Mouse (Mus musculus) intestine, embryonic 15.5 days (tissue): ENCODE results near the gene Dda1. TPM values are rescaled to one million over a fixed set of nuclear protein-coding genes. Genes with fewer than 3 reads are reported as not detected.

ENCODE experiments used
- ATAC-seq: fragments of 200-750 bp; cut with Nextera tagmentation; 2 replicates; pipeline ENCODE4 v1.8.0; 2017; ENCODE audit warnings: moderate TSS enrichment, moderate library complexity
- H3K27ac ChIP-seq: fragments of 300-500 bp; sonication (generic); 2 replicates; pipeline ENCODE4 v1.5.1; 2015; ENCODE audit warnings: mild to moderate bottlenecking, inconsistent platforms
- H3K27me3 ChIP-seq: fragments of 300-500 bp; sonication (generic); replicated peaks from 2 replicates; pipeline ENCODE4 v1.6.1; 2015; ENCODE audit warnings: inconsistent platforms
- H3K36me3 ChIP-seq: fragments of 300-500 bp; sonication (generic); 2 replicates; pipeline ENCODE4 v1.6.1; 2015; ENCODE audit warnings: inconsistent platforms
- H3K4me1 ChIP-seq: fragments of 300-500 bp; sonication (generic); replicated peaks from 2 replicates; pipeline ENCODE4 v1.6.1; 2015; ENCODE audit warnings: inconsistent platforms
- H3K4me2 ChIP-seq: fragments of 300-500 bp; sonication (generic); replicated peaks from 2 replicates; pipeline ENCODE4 v1.6.1; 2015; ENCODE audit warnings: mild to moderate bottlenecking, inconsistent platforms
- H3K4me3 ChIP-seq: fragments of 300-500 bp; sonication (generic); replicated peaks from 2 replicates; pipeline ENCODE4 v1.5.1; 2015; ENCODE audit warnings: inconsistent platforms
- H3K9ac ChIP-seq: fragments of 300-500 bp; sonication (generic); 2 replicates; pipeline ENCODE4 v1.6.1; 2015; ENCODE audit warnings: inconsistent platforms
- H3K9me3 ChIP-seq: fragments of 300-500 bp; sonication (generic); 2 replicates; pipeline ENCODE4 v1.6.1; 2016; ENCODE audit warnings: inconsistent platforms
- WGBS: fragments of 180-500 bp; shearing (Covaris S2); methylation state at CpG from one replicate; pipeline ENCODE4 v1.1.7; 2015; 5-methylcytosine and 5-hydroxymethylcytosine counted together
- polyA plus RNA-seq: library from polyadenylated mRNA; unstranded; fragments of >200 nt; fragmentation: Nextera tagmentation; extraction: Ambion mirVana; gene quantifications from 2 replicates; pipeline ENCODE4 v1.2.1, GENCODE M21; 2015

Dda1 gene
- polyA plus RNA-seq, 1 experiment from 2014 or later, result 91.3 TPM

- peak within 1 kb of the TSS; percentile 37 for H3K4me2 ChIP-seq
- H3K4me1 ChIP-seq, result peaks cover 13% of the 10 kb centered on the region
- peak within 1 kb of the TSS; percentile 28; the same call in 1 of the 2 replicates for H3K27ac ChIP-seq
- H3K9me3 ChIP-seq, result no peaks in the 10 kb centered on the region
- 12% methylated on average over 46 of the region's 46 CpGs for WGBS
- peaks cover 11% of the 10 kb centered on the region for H3K27me3 ChIP-seq
- H3K4me3 ChIP-seq, result 0 out of 2 replicates have a peak within 1 kb of the TSS, but pooled peaks have one; percentile 7
- H3K9ac ChIP-seq, result peak within 1 kb of the TSS; percentile 1; the same call in 1 of the 2 replicates
- no peaks in the 10 kb centered on the region for H3K36me3 ChIP-seq
- no peak for ATAC-seq
Measured at GRCm38 (mm10) chr8:71525226-71526050, 56.4 kb downstream of the Dda1 start, which contains the start of gene Ccdc194. Ccdc194 (minus strand) TSS chr8:71525711.

Other genes with a start within 250 kb of the Dda1 start
- gene Myo9b, start 196.5 kb upstream of the Dda1 start, polyA plus RNA-seq, result 15.4 and 19.5 TPM in 2 replicates
- 44.5 and 51.6 TPM in 2 replicates for gene Haus8, start 196.3 kb upstream of the Dda1 start, polyA plus RNA-seq
- gene Use1, start 102.4 kb upstream of the Dda1 start, polyA plus RNA-seq, result 93.5 and 93.8 TPM in 2 replicates
- gene Ocel1, start 97.9 kb upstream of the Dda1 start, polyA plus RNA-seq, result 6.7 and 7.9 TPM in 2 replicates
- 81.1 and 85.7 TPM in 2 replicates for gene Nr2f6, start 87.2 kb upstream of the Dda1 start, polyA plus RNA-seq
- 8.8 and 10.8 TPM in 2 replicates for gene Ushbp1, start 73.4 kb upstream of the Dda1 start, polyA plus RNA-seq
- gene Babam1, start 72.3 kb upstream of the Dda1 start, polyA plus RNA-seq, result 97.8 and 99.8 TPM in 2 replicates
- 31.6 and 41.6 TPM in 2 replicates for gene Ankle1, start 63.2 kb upstream of the Dda1 start, polyA plus RNA-seq
- 34.6 and 37.5 TPM in 2 replicates for gene Abhd8, start 5.5 kb upstream of the Dda1 start, polyA plus RNA-seq
- gene Mrpl34, start 4.2 kb upstream of the Dda1 start, polyA plus RNA-seq, result 199 and 214 TPM in 2 replicates
- 1.4 TPM in 2 replicates for gene Ano8, start 16.8 kb downstream of the Dda1 start, polyA plus RNA-seq
- gene Gtpbp3, start 18.9 kb downstream of the Dda1 start, polyA plus RNA-seq, result 13.6 and 16.3 TPM in 2 replicates
- 76.8 and 79.2 TPM in 2 replicates for gene Plvap, start 42.6 kb downstream of the Dda1 start, polyA plus RNA-seq
- gene Ccdc194, start 56.5 kb downstream of the Dda1 start, polyA plus RNA-seq, result 0.32 and 0.43 TPM in 2 replicates
- gene Bst2, start 68.3 kb downstream of the Dda1 start, polyA plus RNA-seq, result 43.0 and 45.5 TPM in 2 replicates
- 103 and 115 TPM in 2 replicates for gene Mvb12a, start 73.7 kb downstream of the Dda1 start, polyA plus RNA-seq
- 2.1 and 2.8 TPM in 2 replicates for gene Tmem221, start 89.7 kb downstream of the Dda1 start, polyA plus RNA-seq
- 0.06 TPM in 1 of 2 replicates, not detected in the other for gene Nxnl1, start 97.4 kb downstream of the Dda1 start, polyA plus RNA-seq
- gene Slc27a1, start 99.7 kb downstream of the Dda1 start, polyA plus RNA-seq, result 23.3 and 25.1 TPM in 2 replicates
- 241 and 243 TPM in 2 replicates for gene Pgls, start 123.0 kb downstream of the Dda1 start, polyA plus RNA-seq
- gene Fam129c, start 128.4 kb downstream of the Dda1 start, polyA plus RNA-seq, result 2.9 and 3.6 TPM in 2 replicates
- 70.8 and 73.5 TPM in 2 replicates for gene Colgalt1, start 141.8 kb downstream of the Dda1 start, polyA plus RNA-seq
- 1.3 and 1.5 TPM in 2 replicates for gene Unc13a, start 202.6 kb downstream of the Dda1 start, polyA plus RNA-seq
- gene Jak3, start 207.1 kb downstream of the Dda1 start, polyA plus RNA-seq, result 9.0 and 9.2 TPM in 2 replicates
- gene Insl3, start 220.0 kb downstream of the Dda1 start, polyA plus RNA-seq, result 1.2 and 1.9 TPM in 2 replicates
- 16.0 and 17.0 TPM in 2 replicates for gene B3gnt3, start 232.6 kb downstream of the Dda1 start, polyA plus RNA-seq